Mouse (Mus musculus) thymus, adult 18-20 months (tissue): Measurements from ENCODE around the gene Fcgr4.

ENCODE experiments used
- DNase-seq, 2 experiments: peaks; one replicate each; pipeline ENCODE4 v3.0.0; 2022; ENCODE audit warnings: mixed read lengths in 2 of 2

The Fcgr4 gene

DNA sequence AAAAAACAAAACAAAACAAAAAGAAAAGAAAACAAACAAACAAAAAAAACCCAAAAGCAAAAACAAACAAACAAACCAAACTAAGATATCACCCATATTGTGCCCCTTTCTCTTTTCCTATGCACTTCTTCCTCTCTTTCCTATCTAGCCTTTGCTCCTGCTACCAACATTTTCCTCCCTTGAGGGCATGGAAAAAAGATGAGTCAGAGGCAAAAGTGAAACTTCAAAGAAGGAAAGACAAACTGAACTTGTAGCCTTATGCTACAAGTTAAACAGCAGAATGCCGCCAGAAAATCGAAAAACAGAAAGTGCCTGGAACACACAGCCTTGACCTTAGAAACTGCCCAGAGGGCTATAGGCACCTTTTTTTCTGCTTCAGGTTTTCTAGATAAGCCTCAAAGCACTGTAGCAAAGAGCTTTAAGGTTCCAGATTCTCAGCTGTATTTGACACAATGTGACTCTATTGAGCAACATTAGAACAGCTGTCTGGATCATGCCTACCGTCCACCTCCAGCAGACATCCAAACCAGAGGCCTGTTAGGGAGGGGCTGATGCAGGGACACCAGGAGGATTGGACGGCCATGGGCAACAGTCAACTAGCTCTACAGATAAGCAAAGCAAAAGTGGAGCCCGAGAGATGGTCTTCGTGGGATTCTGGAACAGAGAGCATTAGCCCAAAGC, 1.9 kb upstream of the Fcgr4 start:
- DNase-seq, result no peak

- no peak for DNase-seq
Observed at GRCm38 (mm10) chr1:171017468-171018158, 1.1 kb upstream of the Fcgr4 start.

GRCm38 (mm10) chr1:171019311-171019950, 711 bp downstream of the Fcgr4 start:
- no peak for DNase-seq

GRCm38 (mm10) chr1:171031752-171032151, 13.0 kb downstream of the Fcgr4 start:
- no peak for DNase-seq

DNA sequence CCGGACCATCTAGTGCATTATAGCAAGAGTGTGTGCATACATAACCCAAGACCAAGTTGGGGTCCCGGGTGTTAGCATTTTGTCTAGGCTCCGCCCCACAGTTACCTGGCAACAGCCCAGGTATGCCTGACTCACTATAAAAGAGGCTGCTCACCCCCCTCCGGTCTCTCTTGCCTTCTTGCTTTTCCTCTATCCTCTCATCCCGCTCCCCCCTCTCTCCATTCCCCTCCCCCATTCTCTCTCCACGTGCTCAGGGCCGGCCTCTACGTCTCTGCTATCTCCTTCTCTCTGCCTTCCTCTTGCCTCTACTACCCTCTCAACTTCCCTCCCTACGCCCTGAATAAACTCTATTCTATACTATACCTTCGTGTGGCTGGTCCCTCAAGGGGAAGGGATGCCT, 14.0 kb downstream of the Fcgr4 start:
- DNase-seq, result no peak

DNA sequence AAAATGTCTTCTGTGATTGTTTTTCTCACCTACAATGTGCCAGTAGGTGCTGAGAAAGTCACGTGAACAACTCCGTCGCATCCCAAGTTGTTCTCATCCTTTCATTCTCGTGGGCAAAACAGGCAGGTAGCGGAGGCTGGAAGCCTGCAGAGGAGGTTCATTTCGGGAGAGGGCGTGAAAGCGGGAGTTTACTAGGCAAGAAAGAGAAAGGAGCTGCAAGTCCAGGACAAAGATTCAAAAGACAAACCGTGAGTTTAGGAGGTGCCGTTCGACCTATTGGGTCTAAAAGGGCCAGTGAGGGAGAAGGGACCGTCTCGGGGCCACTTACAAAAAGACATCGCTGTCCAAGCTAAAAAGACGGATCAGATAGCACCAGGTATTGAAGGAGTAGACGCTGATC, 14.5 kb downstream of the Fcgr4 start:
- no peak for DNase-seq

DNA sequence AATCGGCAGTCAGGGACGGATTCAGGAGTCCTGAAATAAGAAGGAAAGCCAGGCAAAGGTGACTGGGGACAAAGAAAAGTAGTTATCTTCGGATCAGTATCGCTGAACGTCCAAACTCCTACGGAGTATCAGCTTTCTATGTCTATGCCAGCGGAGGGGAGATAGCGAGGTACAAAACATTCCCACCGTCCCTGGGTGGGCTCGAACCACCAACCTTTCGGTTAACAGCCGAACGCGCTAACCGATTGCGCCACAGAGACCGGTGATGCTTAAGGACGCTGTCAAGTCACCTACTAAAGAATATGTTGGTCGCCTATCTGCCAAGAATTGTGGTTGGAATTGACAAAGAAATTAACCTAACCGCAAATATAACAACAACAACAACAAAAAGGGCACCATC, 15.0 kb downstream of the Fcgr4 start:
- DNase-seq, result peak; percentile 63 to 76

- DNase-seq, result no peak
Observed at GRCm38 (mm10) chr1:171034201-171034600, 15.5 kb downstream of the Fcgr4 start.

GRCm38 (mm10) chr1:171035611-171036010, 16.9 kb downstream of the Fcgr4 start:
- DNase-seq, result no peak

GRCm38 (mm10) chr1:171036550-171037324, 18.0 kb downstream of the Fcgr4 start:
- DNase-seq, result peak; percentile 20 to 54

- DNase-seq, result peak; percentile 20 to 57
Observed at GRCm38 (mm10) chr1:171037861-171038721, 19.4 kb downstream of the Fcgr4 start.

DNA sequence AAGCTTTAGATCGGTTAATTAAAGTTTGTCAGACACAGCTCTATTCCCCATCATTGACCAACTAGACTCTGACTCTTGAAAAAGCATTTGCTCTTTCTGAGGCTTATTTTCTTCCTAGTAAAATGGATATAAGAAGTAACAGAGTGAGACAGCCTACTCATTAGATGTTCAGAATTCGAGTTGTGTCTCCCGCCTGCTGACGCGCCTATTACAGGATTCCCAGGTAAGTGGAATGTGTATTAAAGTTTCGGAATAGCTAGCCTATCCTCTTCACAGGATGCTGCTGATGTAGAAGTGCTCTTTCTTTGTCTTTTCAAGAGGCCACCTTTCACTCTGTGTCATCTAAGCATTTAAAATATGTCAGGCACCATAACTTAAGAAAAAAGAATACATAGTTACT, 20.4 kb downstream of the Fcgr4 start:
- DNase-seq, result no peak

- no peak for DNase-seq
Observed at GRCm38 (mm10) chr1:171039880-171040279, 21.2 kb downstream of the Fcgr4 start.

GRCm38 (mm10) chr1:171043594-171044153, 25.0 kb downstream of the Fcgr4 start:
- no peak for DNase-seq

DNA sequence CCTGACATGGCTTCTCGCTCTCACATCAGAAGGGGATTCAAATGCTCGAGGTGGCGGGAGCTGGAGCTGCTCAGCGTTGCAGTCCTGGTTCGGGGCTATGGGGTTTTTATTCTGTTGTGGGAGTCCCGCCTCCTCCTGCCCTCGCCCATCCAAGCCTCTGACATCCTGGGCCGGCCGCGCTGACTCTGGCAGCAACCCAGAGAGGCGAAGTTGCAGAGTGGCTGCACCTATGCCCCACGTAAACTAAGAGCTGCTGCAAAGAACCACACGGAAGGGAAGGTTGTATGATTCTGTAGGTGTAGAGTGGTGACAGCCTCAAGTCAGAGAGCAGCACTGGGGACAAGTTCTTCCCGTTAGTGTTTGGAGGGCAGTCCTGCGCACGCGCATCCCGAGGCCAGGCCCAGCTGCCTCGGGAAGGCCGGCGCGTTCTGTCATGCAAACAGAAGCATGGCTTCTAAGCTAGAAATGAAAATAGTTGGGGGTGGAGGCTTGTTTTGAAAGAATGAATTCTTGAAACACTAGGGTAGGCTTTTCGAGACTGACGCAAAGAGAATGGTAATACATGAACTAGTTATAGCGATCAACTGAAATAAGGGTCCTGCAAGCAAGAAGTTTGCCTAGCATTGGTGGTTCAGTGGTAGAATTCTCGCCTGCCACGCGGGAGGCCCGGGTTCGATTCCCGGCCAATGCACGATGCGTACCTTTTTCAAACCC, 25.8 kb downstream of the Fcgr4 start:
- DNase-seq, result peak; percentile 61 to 70

DNA sequence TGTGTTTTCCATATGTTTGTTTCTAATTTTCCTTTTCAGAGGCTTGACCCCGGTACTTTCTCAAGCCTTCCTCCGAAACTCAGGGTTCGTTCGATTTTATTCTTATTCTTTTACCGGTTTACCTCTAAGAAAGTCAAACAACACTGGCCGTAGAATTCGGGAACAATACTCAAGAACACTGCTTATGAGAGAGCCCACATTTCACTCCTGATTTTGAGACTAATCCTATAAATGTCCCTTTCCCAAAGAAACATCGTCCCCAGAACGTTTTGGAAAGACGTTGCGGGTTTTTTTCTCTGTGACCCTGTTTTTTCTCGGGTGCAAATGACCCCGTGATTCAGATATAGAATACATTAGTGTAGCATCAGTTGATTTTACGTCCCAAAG, 26.4 kb downstream of the Fcgr4 start:
- DNase-seq, result no peak

DNA sequence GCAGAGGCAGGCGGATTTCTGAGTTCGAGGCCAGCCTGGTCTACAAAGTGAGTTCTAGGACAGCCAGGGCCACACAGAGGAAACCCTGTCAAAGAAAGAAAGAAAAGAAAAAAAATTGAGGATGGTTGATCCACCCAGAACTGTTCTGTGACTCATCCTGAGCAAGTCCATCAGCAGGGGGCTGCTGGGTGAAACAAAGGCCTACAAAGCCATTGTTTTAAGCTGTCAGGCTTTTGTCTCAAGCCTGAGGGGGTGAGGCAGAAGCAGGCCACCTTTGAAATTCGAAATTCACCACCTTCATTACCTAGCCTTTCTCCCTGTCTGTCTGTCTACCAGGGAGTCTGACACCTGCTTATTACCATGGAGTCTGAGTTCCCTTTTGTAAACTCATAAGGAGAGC, 27.8 kb downstream of the Fcgr4 start:
- no peak for DNase-seq

DNA sequence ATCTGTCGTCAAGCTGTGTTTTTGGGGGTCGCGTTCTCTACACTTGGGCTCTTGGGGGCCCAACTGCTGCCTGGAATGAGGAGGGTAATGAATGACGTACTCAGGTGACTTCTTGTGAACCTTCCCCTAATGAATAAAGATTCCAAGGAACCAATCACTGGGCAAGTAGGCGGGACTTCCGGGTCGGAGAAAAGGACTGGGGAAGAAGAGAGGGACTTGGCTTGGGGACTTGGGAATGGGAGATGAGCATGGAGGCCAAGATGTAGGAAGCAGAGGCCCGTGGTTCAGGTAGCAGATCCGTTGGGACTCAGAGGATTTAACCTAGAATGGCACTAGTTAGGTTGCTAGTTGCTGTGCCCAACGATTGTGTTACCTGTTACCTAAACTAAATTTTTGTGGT, 30.5 kb downstream of the Fcgr4 start:
- no peak for DNase-seq

GRCm38 (mm10) chr1:171050774-171051173, 32.1 kb downstream of the Fcgr4 start:
- DNase-seq, result no peak

GRCm38 (mm10) chr1:171053305-171053704, 34.6 kb downstream of the Fcgr4 start:
- no peak for DNase-seq

GRCm38 (mm10) chr1:171057253-171057652, 38.5 kb downstream of the Fcgr4 start:
- DNase-seq, result no peak
